Mouse (Mus musculus) neutrophil, adult 5-6 weeks (primary cell): ENCODE data around the gene Ccl7. TPM values are rescaled to one million over a fixed set of nuclear protein-coding genes. Genes with fewer than 3 reads are reported as not detected.

Experiments
- ATAC-seq: fragments of 151-379, 151-347 bp; 2 replicates; pipeline ENCODE4 v1.8.0; 2017; ENCODE audit warnings: mild to moderate bottlenecking, moderate TSS enrichment; ENCODE audit not compliant: insufficient number of reproducible peaks, poor library complexity, low FRiP score, severe bottlenecking; ENCODE audit errors: extremely low read depth
- total RNA-seq: library from RNA; stranded (forward); fragments of 200-1000 nt; gene quantifications from 2 replicates; pipeline ENCODE4 v1.2.3, GENCODE M21; 2017

Gene Ccl7
- total RNA-seq, 1 experiment from 2014 or later = not detected

- ATAC-seq = no peak
Measured at GRCm38 (mm10) chr11:82032136-82032535, 13.4 kb upstream of the Ccl7 start.

GRCm38 (mm10) chr11:82032678-82033344, 12.7 kb upstream of the Ccl7 start:
- ATAC-seq = no peak

- ATAC-seq = no peak
Measured at GRCm38 (mm10) chr11:82034446-82034845, 11.1 kb upstream of the Ccl7 start.

- 0 out of 2 replicates have a peak, but pooled peaks have one; percentile 3 for ATAC-seq
Measured at GRCm38 (mm10) chr11:82035356-82035755, 10.2 kb upstream of the Ccl7 start, which contains the start of gene Ccl2. TSS of gene Ccl2 (plus strand) at chr11:82035571.

- ATAC-seq = no peak
Measured at GRCm38 (mm10) chr11:82035857-82036256, 9.7 kb upstream of the Ccl7 start.

GRCm38 (mm10) chr11:82038535-82038934, 7.0 kb upstream of the Ccl7 start, which contains the start of gene Gm17268:
TSS of gene Gm17268 (minus strand) at chr11:82038562.
- no peak for ATAC-seq

GRCm38 (mm10) chr11:82039132-82039660, 6.3 kb upstream of the Ccl7 start:
- ATAC-seq = no peak

- ATAC-seq = no peak
Measured at GRCm38 (mm10) chr11:82041671-82042080, 3.8 kb upstream of the Ccl7 start.

- no peak for ATAC-seq
Measured at GRCm38 (mm10) chr11:82047746-82048415, 2.4 kb downstream of the Ccl7 start.

GRCm38 (mm10) chr11:82053849-82054248, 8.3 kb downstream of the Ccl7 start:
- no peak for ATAC-seq

- ATAC-seq = no peak
Measured at GRCm38 (mm10) chr11:82057646-82058045, 12.1 kb downstream of the Ccl7 start, which contains the start of gene Ccl11. TSS of gene Ccl11 (plus strand) at chr11:82057823.

GRCm38 (mm10) chr11:82062226-82062625, 16.7 kb downstream of the Ccl7 start:
- ATAC-seq = no peak

GRCm38 (mm10) chr11:82063454-82063853, 17.9 kb downstream of the Ccl7 start:
- no peak for ATAC-seq

- ATAC-seq = no peak
Measured at GRCm38 (mm10) chr11:82066953-82067571, 21.6 kb downstream of the Ccl7 start.

GRCm38 (mm10) chr11:82071076-82071475, 25.6 kb downstream of the Ccl7 start:
- ATAC-seq = no peak

GRCm38 (mm10) chr11:82072374-82072773, 26.9 kb downstream of the Ccl7 start:
- ATAC-seq = no peak

GRCm38 (mm10) chr11:82072984-82073383, 27.5 kb downstream of the Ccl7 start:
- ATAC-seq = no peak

- ATAC-seq = no peak
Measured at GRCm38 (mm10) chr11:82073686-82074085, 28.2 kb downstream of the Ccl7 start.

GRCm38 (mm10) chr11:82077031-82077430, 31.5 kb downstream of the Ccl7 start:
- no peak for ATAC-seq
